Mouse (Mus musculus) testis, adult 2 months (tissue): ENCODE data around the gene Tcf12. TPM values are rescaled to one million over a fixed set of nuclear protein-coding genes. Genes with fewer than 3 reads are reported as not detected.

Experiments
- H3K27ac ChIP-seq: fragments of 200-500 bp; 2 replicates; pipeline ENCODE4 v1.5.1; 2012; ENCODE audit warnings: low read depth, low read length; ENCODE audit not compliant: control insufficient read depth, insufficient read depth
- H3K27me3 ChIP-seq: fragments of 200-500 bp; 2 replicates; pipeline ENCODE4 v1.6.1; 2012; ENCODE audit warnings: mild to moderate bottlenecking, low read length, moderate library complexity; ENCODE audit not compliant: control insufficient read depth, insufficient read depth
- H3K36me3 ChIP-seq: fragments of 200-500 bp; 2 replicates; pipeline ENCODE4 v1.6.1; 2012; ENCODE audit warnings: mild to moderate bottlenecking, low read length; ENCODE audit not compliant: control insufficient read depth, insufficient read depth
- H3K4me1 ChIP-seq: fragments of 200-500 bp; 2 replicates; pipeline ENCODE4 v1.6.1; 2012; ENCODE audit warnings: low read length; ENCODE audit not compliant: control insufficient read depth, insufficient read depth
- H3K4me3 ChIP-seq: fragments of 200-500 bp; 2 replicates; pipeline ENCODE4 v1.5.1; 2012; ENCODE audit warnings: low read depth, mild to moderate bottlenecking, low read length, moderate library complexity, mixed read lengths; ENCODE audit not compliant: control insufficient read depth
- CTCF ChIP-seq: fragments of 200-500 bp; IDR thresholded peaks from 2 replicates; pipeline ENCODE4 v1.5.1; 2012; ENCODE audit warnings: low read depth, mild to moderate bottlenecking, inconsistent platforms, low read length, moderate library complexity; ENCODE audit not compliant: control insufficient read depth, insufficient read depth, insufficient replicate concordance
- POLR2A ChIP-seq: fragments of 200-500 bp; IDR thresholded peaks from 2 replicates; pipeline ENCODE4 v1.6.1; 2012; ENCODE audit warnings: low read depth, mild to moderate bottlenecking, inconsistent platforms, low read length, moderate library complexity; ENCODE audit not compliant: control insufficient read depth
- polyA plus RNA-seq: library from polyadenylated mRNA; depleted of rRNA; stranded (reverse); fragments of >200 nt; gene quantifications from 2 replicates; pipeline ENCODE4 v1.2.3, GENCODE M21; 2012

Gene Tcf12
- polyA plus RNA-seq, 1 experiment: 20.0 TPM

DNA sequence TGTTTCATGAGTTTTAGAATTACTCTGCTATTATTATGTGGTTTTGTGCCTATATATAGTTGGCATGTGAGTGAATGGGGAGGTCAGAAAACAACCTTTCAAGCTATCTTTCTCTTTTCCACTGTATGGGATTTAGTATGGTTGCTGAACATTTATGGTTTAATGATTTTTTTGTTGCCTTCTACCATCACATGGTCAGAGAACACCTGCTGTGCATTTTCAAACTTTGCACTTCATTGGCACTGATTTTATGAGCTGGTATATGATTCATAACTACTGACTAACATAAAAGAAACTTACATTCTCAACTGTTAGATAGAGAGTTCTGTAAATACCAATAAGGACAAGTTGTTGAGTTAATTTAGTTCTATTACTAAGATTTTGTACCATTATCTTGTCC lies 171.7 kb downstream of the Tcf12 start:
- H3K36me3 ChIP-seq: no peaks in the 10 kb centered on the region
- TF ChIP-seq CTCF: no peak
- no peak for TF ChIP-seq POLR2A

DNA sequence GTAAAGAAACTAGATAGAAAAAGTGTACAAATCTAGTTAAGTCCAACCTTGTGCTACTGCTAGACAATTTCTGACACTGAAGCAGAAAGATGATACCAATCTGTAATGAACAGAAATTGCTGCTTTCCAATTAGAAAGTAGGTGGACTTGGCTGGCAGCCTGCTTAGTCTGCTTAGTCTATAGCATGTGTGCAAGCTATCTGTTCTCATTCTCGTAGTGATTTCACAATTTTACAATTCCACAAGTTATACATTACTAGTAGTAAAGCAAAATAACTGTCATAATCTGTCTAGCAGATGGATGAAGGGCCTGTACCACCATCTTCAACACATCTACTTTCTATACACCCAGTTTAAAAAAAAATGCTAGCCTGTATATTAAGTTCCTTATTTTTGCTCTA lies 175.5 kb downstream of the Tcf12 start:
- H3K27ac ChIP-seq: no peak overlapping the region

More for the DNA sequence above, 171.7 kb downstream of the Tcf12 start:
- H3K4me1 ChIP-seq: no peaks in the 10 kb centered on the region
- H3K4me3 ChIP-seq: no peak overlapping the region
- H3K27ac ChIP-seq: no peak overlapping the region
- no peaks in the 10 kb centered on the region for H3K27me3 ChIP-seq

DNA sequence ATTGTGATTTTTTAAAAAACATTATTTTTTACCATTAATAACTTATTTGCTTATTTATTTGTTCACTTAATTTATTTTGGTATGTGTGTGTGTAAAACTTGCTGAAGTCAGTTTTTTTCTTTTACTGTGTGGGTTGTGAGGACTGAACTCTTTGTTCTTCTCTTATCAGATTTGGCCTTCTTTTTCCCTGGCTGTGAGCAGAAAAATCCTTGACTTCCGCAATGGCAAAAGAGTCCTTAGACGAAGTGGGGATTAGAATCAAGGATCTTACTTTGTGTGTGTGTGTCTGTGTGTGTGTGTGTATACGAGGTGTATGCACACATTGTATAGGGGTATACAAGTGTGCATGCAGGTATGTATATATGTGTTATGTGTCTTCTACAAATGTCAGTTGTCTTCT lies 176.8 kb downstream of the Tcf12 start:
- H3K27me3 ChIP-seq: no peaks in the 10 kb centered on the region
- H3K4me3 ChIP-seq: no peak overlapping the region
- H3K36me3 ChIP-seq: no peaks in the 10 kb centered on the region
- H3K4me1 ChIP-seq: no peaks in the 10 kb centered on the region
- TF ChIP-seq CTCF (no peak), POLR2A (no peak)
- H3K27ac ChIP-seq: no peak overlapping the region

More for the DNA sequence above, 175.5 kb downstream of the Tcf12 start:
- H3K4me3 ChIP-seq: no peak overlapping the region
- H3K36me3 ChIP-seq: no peaks in the 10 kb centered on the region
- H3K4me1 ChIP-seq: no peaks in the 10 kb centered on the region
- no peaks in the 10 kb centered on the region for H3K27me3 ChIP-seq
- no peak for TF ChIP-seq CTCF

DNA sequence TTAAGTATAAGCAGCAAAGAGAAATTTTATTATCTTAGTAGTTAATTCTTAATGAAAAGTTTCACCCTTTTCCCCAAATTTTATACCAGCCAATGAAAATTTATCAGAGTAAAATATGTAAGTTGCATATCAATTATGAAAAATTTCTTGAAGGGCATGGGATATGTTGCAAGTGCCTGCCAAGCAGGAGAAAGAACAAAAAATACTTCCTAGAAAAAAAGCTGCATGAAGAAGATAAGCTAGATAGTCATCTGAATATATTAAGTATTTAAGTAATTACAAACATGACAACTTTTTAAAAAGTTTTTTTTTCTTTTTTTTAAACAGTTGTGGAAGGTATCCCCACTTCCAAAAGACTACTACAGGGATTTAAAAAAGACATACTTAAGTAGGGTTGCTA lies 179.7 kb downstream of the Tcf12 start:
- H3K4me1 ChIP-seq: no peaks in the 10 kb centered on the region
- no peak overlapping the region for H3K4me3 ChIP-seq
- no peaks in the 10 kb centered on the region for H3K36me3 ChIP-seq
- H3K27ac ChIP-seq: no peak overlapping the region
- no peaks in the 10 kb centered on the region for H3K27me3 ChIP-seq
- TF ChIP-seq CTCF: no peak
- no peak for TF ChIP-seq POLR2A

DNA sequence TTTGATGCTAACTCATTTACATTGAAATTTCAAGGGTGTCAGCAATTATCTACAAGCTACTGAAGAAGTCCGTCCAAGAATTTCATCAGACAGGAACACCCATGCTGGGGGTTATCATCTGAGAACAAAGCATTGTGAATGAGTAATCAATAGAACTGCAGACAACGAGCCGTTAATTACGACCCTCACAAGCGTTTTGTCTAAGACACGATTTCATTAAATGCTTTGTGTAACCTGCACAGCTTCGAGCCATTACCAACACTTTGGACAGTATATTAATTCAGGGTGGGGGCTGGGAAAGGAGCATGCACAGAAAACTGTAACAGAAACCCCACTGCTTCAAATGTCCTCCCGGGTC lies 180.3 kb downstream of the Tcf12 start:
- no peak for TF ChIP-seq POLR2A
- no peak for TF ChIP-seq CTCF
- H3K27ac ChIP-seq: no peak overlapping the region
- no peaks in the 10 kb centered on the region for H3K4me1 ChIP-seq
- no peaks in the 10 kb centered on the region for H3K27me3 ChIP-seq
- no peaks in the 10 kb centered on the region for H3K36me3 ChIP-seq
- H3K4me3 ChIP-seq: no peak overlapping the region

DNA sequence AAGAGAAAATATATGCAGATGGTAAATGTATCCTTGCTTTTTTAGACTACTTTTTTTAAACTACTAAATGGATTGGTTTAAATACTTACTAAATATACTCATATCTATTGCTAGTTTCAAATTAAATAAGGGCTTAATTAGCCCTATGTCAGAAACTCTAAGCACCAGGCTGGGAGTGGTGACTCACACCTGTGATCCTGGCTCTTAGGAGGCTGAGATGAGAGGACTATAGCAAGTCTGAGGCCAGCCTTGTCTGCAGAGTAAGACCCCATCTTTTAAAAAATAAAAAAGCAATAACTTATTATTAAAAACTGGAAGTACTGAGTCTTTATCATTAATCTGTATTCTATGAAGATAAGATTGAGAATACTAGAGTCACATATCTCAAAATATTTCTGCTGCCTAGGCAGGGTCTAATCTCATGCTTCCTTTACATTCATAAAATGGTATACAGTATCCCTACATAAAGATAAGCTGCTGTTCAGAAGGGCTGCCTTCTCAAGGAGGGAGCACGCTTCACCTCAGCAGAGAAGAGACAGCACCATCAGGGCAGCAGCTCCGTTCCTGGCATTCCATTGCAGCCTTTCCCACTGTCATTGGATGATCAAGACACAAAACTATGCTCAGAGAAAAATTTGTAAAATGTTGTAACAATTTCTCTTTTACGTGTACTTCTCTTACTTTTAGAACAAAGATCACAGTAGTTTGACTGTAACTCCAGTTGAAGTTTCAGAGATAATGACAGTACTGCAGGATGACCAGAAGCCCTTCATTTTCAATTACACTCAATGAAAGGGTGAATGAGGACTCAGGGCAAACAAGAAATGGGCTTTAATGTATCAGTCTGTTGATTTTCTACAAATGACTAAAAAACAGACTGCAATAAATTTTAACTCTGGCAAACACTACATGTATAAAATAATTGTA lies 181.0 kb downstream of the Tcf12 start:
- Histone ChIP-seq H3K4me1 (no peaks in the 10 kb centered on the region), H3K36me3 (no peaks in the 10 kb centered on the region), H3K27ac (no peak overlapping the region), H3K27me3 (no peaks in the 10 kb centered on the region), H3K4me3 (no peak overlapping the region)
- TF ChIP-seq POLR2A (no peak), CTCF (no peak)

DNA sequence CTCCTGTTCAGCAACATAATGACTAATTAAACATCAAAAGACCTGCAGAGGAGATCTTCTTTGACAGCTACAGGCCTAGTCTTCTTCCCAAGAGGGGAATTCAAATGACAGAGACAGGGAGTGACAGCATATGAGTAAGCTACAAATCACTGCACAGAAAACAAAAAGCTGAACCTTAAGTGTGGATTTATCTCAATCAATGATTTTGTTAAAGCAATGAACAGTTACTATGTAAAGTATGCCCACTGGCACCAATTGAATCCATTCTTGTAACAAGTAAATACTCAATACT lies 195.1 kb downstream of the Tcf12 start:
- H3K36me3 ChIP-seq: no peaks in the 10 kb centered on the region

More for the DNA sequence above, 195.1 kb downstream of the Tcf12 start:
- H3K4me3 ChIP-seq: no peak overlapping the region
- H3K4me1 ChIP-seq: no peaks in the 10 kb centered on the region
- TF ChIP-seq POLR2A: no peak
- TF ChIP-seq CTCF: no peak
- no peaks in the 10 kb centered on the region for H3K27me3 ChIP-seq
- H3K27ac ChIP-seq: no peak overlapping the region
